Mouse (Mus musculus) intestine, postnatal 0 days (tissue): ENCODE data around the gene Gtf2h4. TPM values are rescaled to one million over a fixed set of nuclear protein-coding genes. Genes with fewer than 3 reads are reported as not detected.

ENCODE experiments used
- ATAC-seq: fragments of 200-750 bp; cut with Nextera tagmentation; 2 replicates; pipeline ENCODE4 v1.8.0; 2017; ENCODE audit warnings: mild to moderate bottlenecking, moderate TSS enrichment, moderate library complexity
- H3K27ac ChIP-seq: fragments of 300-500 bp; sonication (generic); 2 replicates; pipeline ENCODE4 v1.5.1; 2014; ENCODE audit warnings: mild to moderate bottlenecking, low read depth, low read length, moderate library complexity
- H3K27me3 ChIP-seq: fragments of 300-500 bp; sonication (generic); replicated peaks from 2 replicates; pipeline ENCODE4 v1.6.1; 2014; ENCODE audit warnings: low read length, mixed read lengths; ENCODE audit not compliant: control insufficient read depth, insufficient read depth
- H3K36me3 ChIP-seq: fragments of 300-500 bp; sonication (generic); 2 replicates; pipeline ENCODE4 v1.6.1; 2014; ENCODE audit warnings: mild to moderate bottlenecking, moderate library complexity; ENCODE audit not compliant: control insufficient read depth, insufficient read depth
- H3K4me1 ChIP-seq: fragments of 300-500 bp; sonication (generic); replicated peaks from 2 replicates; pipeline ENCODE4 v1.6.1; 2014; ENCODE audit warnings: antibody characterized with exemption, low read length, mixed read lengths; ENCODE audit not compliant: control insufficient read depth, insufficient read depth
- H3K4me2 ChIP-seq: fragments of 300-500 bp; sonication (generic); replicated peaks from 2 replicates; pipeline ENCODE4 v1.6.1; 2014; ENCODE audit warnings: low read depth, mild to moderate bottlenecking, moderate library complexity
- H3K4me3 ChIP-seq: fragments of 300-500 bp; sonication (generic); 2 replicates; pipeline ENCODE4 v1.5.1; 2014; ENCODE audit warnings: low read depth, low read length
- H3K9ac ChIP-seq: fragments of 300-500 bp; sonication (generic); 2 replicates; pipeline ENCODE4 v1.6.1; 2014; ENCODE audit warnings: mild to moderate bottlenecking, low read depth, low read length
- H3K9me3 ChIP-seq: fragments of 300-500 bp; sonication (generic); 2 replicates; pipeline ENCODE4 v1.6.1; 2016; ENCODE audit warnings: mixed run types; ENCODE audit not compliant: control insufficient read depth
- CTCF ChIP-seq: sonication (generic); IDR thresholded peaks from 2 replicates; pipeline ENCODE4 v1.5.1; 2016; ENCODE audit warnings: low read depth, mild to moderate bottlenecking, control low read depth, antibody characterized with exemption, moderate library complexity
- WGBS: fragments of 180-500 bp; shearing (Covaris S2); extraction: QIAGEN DNeasy Blood & Tissue Kit; methylation state at CpG from one replicate; pipeline ENCODE4 v1.1.7; 2014; 5-methylcytosine and 5-hydroxymethylcytosine counted together
- polyA plus RNA-seq: library from polyadenylated mRNA; unstranded; fragments of >200 nt; fragmentation: Nextera tagmentation; extraction: Ambion mirVana; gene quantifications from 2 replicates; pipeline ENCODE4 v1.2.1, GENCODE M21; 2015

Gene Gtf2h4
- polyA plus RNA-seq, 1 experiment from 2014 or later: 18.1 TPM

GRCm38 (mm10) chr17:35703065-35703464 is 29.5 kb upstream of the Gtf2h4 start:
- no peaks in the 10 kb centered on the region for H3K9me3 ChIP-seq
- peaks cover 17% of the 10 kb centered on the region for H3K4me1 ChIP-seq
- H3K4me2 ChIP-seq: peak overlapping the region; percentile 91; the same call in 1 of the 2 replicates
- WGBS: 36% methylated on average over 2 of the region's 2 CpGs
- H3K9ac ChIP-seq: no peak overlapping the region
- H3K36me3 ChIP-seq: no peaks in the 10 kb centered on the region
- no peaks in the 10 kb centered on the region for H3K27me3 ChIP-seq
- H3K4me3 ChIP-seq: no peak overlapping the region
- TF ChIP-seq CTCF: no peak
- H3K27ac ChIP-seq: no peak overlapping the region
- no peak for ATAC-seq

- 0 out of 2 replicates have a peak, but pooled peaks have one; percentile 16 for TF ChIP-seq CTCF
- Histone ChIP-seq H3K27ac (peak overlapping the region; percentile 90), H3K4me2 (peak overlapping the region; percentile 91), H3K9ac (0 out of 2 replicates have a peak overlapping the region, but pooled peaks have one; percentile 56), H3K4me3 (peak overlapping the region; percentile 59; the same call in 1 of the 2 replicates), H3K36me3 (no peaks in the 10 kb centered on the region), H3K9me3 (no peaks in the 10 kb centered on the region), H3K27me3 (no peaks in the 10 kb centered on the region), H3K4me1 (peaks cover 20% of the 10 kb centered on the region)
- 38% methylated on average over 4 of the region's 4 CpGs for WGBS
- no peak for ATAC-seq
These were observed 29.1 kb upstream of the Gtf2h4 start for GRCm38 (mm10) chr17:35702605-35703004.

- H3K36me3 ChIP-seq: no peaks in the 10 kb centered on the region
- peaks cover 23% of the 10 kb centered on the region for H3K4me1 ChIP-seq
- H3K27ac ChIP-seq: peak overlapping the region; percentile 90
- peak overlapping the region; percentile 91 for H3K4me2 ChIP-seq
- no peak for ATAC-seq
- H3K4me3 ChIP-seq: peak overlapping the region; percentile 59
- 3% methylated on average over 16 of the region's 16 CpGs for WGBS
- peak overlapping the region; percentile 56 for H3K9ac ChIP-seq
- no peaks in the 10 kb centered on the region for H3K27me3 ChIP-seq
- H3K9me3 ChIP-seq: no peaks in the 10 kb centered on the region
- no peak for TF ChIP-seq CTCF
These were observed 28.5 kb upstream of the Gtf2h4 start for GRCm38 (mm10) chr17:35701978-35702461.

GRCm38 (mm10) chr17:35701203-35701977 is 27.9 kb upstream of the Gtf2h4 start:
- Histone ChIP-seq H3K27me3 (no peaks in the 10 kb centered on the region), H3K9ac (peak overlapping the region; percentile 56), H3K4me3 (peak overlapping the region; percentile 59), H3K4me1 (peaks cover 26% of the 10 kb centered on the region), H3K27ac (peak overlapping the region; percentile 90), H3K4me2 (peak overlapping the region; percentile 91), H3K9me3 (no peaks in the 10 kb centered on the region), H3K36me3 (no peaks in the 10 kb centered on the region)
- ATAC-seq: no peak
- no peak for TF ChIP-seq CTCF
- WGBS: 2% methylated on average over 16 of the region's 16 CpGs

GRCm38 (mm10) chr17:35700371-35700961 is 26.9 kb upstream of the Gtf2h4 start:
- Histone ChIP-seq H3K4me3 (peak overlapping the region; percentile 59), H3K4me2 (peak overlapping the region; percentile 91), H3K36me3 (no peaks in the 10 kb centered on the region), H3K9ac (peak overlapping the region; percentile 56), H3K9me3 (no peaks in the 10 kb centered on the region), H3K27me3 (no peaks in the 10 kb centered on the region), H3K4me1 (peaks cover 23% of the 10 kb centered on the region), H3K27ac (peak overlapping the region; percentile 90)
- WGBS: 2% methylated on average over 37 of the region's 66 CpGs
- peak; percentile 60 for ATAC-seq
- TF ChIP-seq CTCF: peak; percentile 27

GRCm38 (mm10) chr17:35699919-35700318 is 26.4 kb upstream of the Gtf2h4 start:
- no peak for TF ChIP-seq CTCF
- Histone ChIP-seq H3K36me3 (no peaks in the 10 kb centered on the region), H3K4me2 (peak overlapping the region; percentile 91), H3K9me3 (no peaks in the 10 kb centered on the region), H3K27me3 (no peaks in the 10 kb centered on the region), H3K4me1 (peaks cover 23% of the 10 kb centered on the region), H3K27ac (peak overlapping the region; percentile 90), H3K4me3 (peak overlapping the region; percentile 59), H3K9ac (peak overlapping the region; percentile 56)
- WGBS: 2% methylated on average over 18 of the region's 19 CpGs
- ATAC-seq: peak; percentile 26
